Mouse (Mus musculus): Measurements from ENCODE around the gene Olfr120.
"Not testable (repeated sequence)": the region's sequence is repeated elsewhere in the genome, so short reads cannot be mapped to it uniquely, and the experiment has no call there.

The Olfr120 gene

GRCm38 (mm10) chr17:37721508-37721907 is at the start of gene Olfr120:
TSS of gene Olfr120 (plus strand) at chr17:37721808.
- DNase-seq: no peak

- DNase-seq: not testable (repeated sequence)
Measured at GRCm38 (mm10) chr17:37696264-37696663, 25.3 kb upstream of the Olfr120 start, which contains the start of gene Olfr119. TSS of gene Olfr119 (plus strand) at chr17:37696564.

DNA sequence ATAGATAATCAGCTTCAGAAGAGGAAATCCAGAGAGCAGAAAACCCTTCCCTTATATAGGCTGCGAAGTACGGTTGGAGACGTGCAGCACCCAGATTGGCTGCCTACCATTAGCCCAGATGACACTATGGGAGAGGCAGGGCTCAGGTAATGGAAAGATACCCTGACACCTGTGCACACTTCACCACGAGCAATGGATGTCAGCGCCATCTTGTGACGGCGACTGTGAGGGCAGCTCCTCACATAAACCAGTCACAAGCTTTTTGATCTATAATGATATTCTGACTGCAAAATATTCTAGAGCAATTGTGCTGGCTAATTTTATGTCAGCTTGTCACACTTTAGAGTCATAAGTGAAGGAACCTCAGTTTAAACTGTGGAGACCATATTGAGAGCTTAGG is 16.5 kb downstream of the Olfr120 start:
- peak in 1 of 2 experiments; percentile 0 for DNase-seq

DNA sequence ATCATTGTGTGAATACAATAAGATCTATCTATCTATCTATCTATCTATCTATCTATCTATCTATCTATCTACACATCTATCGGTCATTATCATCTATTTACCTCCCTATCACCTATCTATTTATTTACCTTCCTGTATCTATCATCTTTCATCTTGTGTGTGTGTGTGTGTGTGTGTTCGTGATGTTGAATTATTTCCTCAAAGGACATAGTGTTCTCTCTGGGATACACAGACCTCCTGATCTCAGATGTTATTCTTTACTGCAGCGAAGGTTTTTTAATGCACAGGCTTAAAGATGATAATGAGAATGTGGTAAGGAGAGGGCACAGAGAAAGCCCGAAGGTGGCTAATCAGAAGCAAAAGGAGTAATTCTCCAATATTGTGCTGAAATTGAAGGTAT is 46.7 kb downstream of the Olfr120 start, which contains the start of gene Olfr122:
Olfr122 (plus strand) TSS at position 301 of the 400 bp plus-strand sequence.
- DNase-seq: no peak

All from cerebellum, postnatal 36 days (tissue).